Mouse (Mus musculus) layer of hippocampus, adult 2 months (tissue): ENCODE results near the gene Olfr12. TPM values are rescaled to one million over a fixed set of nuclear protein-coding genes. Genes with fewer than 3 reads are reported as not detected.
A peak's percentile ranks its signal among the peaks of the same experiment; 100 is the strongest.

Source experiments
- DNase-seq, 2 experiments: peaks; one replicate each; pipeline ENCODE4 v3.0.0; 2022; ENCODE audit warnings: low spot score in 2 of 2
- H3K27ac ChIP-seq: fragments of 200-600 bp; 2 replicates; pipeline ENCODE4 v1.8.1; 2022
- H3K4me3 ChIP-seq: fragments of 200-600 bp; 2 replicates; pipeline ENCODE4 v1.8.1; 2022; ENCODE audit warnings: mild to moderate bottlenecking
- CTCF ChIP-seq: fragments of 200-600 bp; conservative IDR thresholded peaks from 2 replicates; pipeline ENCODE4 v1.8.1; 2022; ENCODE audit warnings: antibody characterized with exemption, mild to moderate bottlenecking, moderate library complexity
- long read RNA-seq, 2 experiments: library from polyadenylated mRNA; stranded (forward); transcript quantifications; one replicate each; pipeline ENCODE4 v2.0.0; 2021; ENCODE audit warnings: borderline mapping rate in 2 of 2
- total RNA-seq, 2 experiments: library from RNA; stranded (reverse); gene quantifications; 2 replicates each; pipeline ENCODE4 v1.2.3; 2021

Olfr12 gene
- under 1 TPM in 1 of 2 experiments, not detected in 1; 0.08 TPM for total RNA-seq
- long read RNA-seq, experiment 1, result 0 reads
- long read RNA-seq, experiment 2, result 0 reads

- no peak for DNase-seq
- Histone ChIP-seq H3K4me3 (no peak within 1 kb of the TSS), H3K27ac (no peak within 1 kb of the TSS)
- TF ChIP-seq CTCF, result no peak
Observed at GRCm38 (mm10) chr1:92617488-92617887, at the start of gene Olfr12. Gene Olfr12, plus strand, starts transcription at chr1:92617788.

- H3K27ac ChIP-seq, result no peak within 1 kb of the TSS
- no peak for TF ChIP-seq CTCF
- no peak for DNase-seq
- no peak within 1 kb of the TSS for H3K4me3 ChIP-seq
Observed at GRCm38 (mm10) chr1:92571022-92571421, 46.6 kb upstream of the Olfr12 start, which contains the start of gene Olfr1413. Gene Olfr1413, plus strand, starts transcription at chr1:92571322.

- Histone ChIP-seq H3K27ac (no peak within 1 kb of the TSS), H3K4me3 (no peak within 1 kb of the TSS)
- TF ChIP-seq CTCF, result no peak
- no peak for DNase-seq
Observed at GRCm38 (mm10) chr1:92585479-92585878, 32.1 kb upstream of the Olfr12 start, which contains the start of gene Olfr1412. Gene Olfr1412, plus strand, starts transcription at chr1:92585779.

GRCm38 (mm10) chr1:92594111-92594510 lies 23.5 kb upstream of the Olfr12 start, which contains the start of gene Olfr1411:
Gene Olfr1411, plus strand, starts transcription at chr1:92594411.
- H3K4me3 ChIP-seq, result no peak within 1 kb of the TSS
- no peak within 1 kb of the TSS for H3K27ac ChIP-seq
- no peak for DNase-seq
- TF ChIP-seq CTCF, result no peak

GRCm38 (mm10) chr1:92596019-92596418 lies 21.6 kb upstream of the Olfr12 start:
- no peak for DNase-seq
- H3K27ac ChIP-seq, result no peak overlapping the region
- no peak overlapping the region for H3K4me3 ChIP-seq
- no peak for TF ChIP-seq CTCF

GRCm38 (mm10) chr1:92605482-92605881 lies 12.1 kb upstream of the Olfr12 start, which contains the start of gene Olfr1410:
Gene Olfr1410, plus strand, starts transcription at chr1:92605782.
- Histone ChIP-seq H3K27ac (no peak within 1 kb of the TSS), H3K4me3 (no peak within 1 kb of the TSS)
- DNase-seq, result no peak
- no peak for TF ChIP-seq CTCF

GRCm38 (mm10) chr1:92607711-92608110 lies 9.9 kb upstream of the Olfr12 start:
- H3K27ac ChIP-seq, result no peak overlapping the region
- no peak for TF ChIP-seq CTCF

GRCm38 (mm10) chr1:92611008-92611407 lies 6.6 kb upstream of the Olfr12 start:
- TF ChIP-seq CTCF, result peak; percentile 97
- H3K4me3 ChIP-seq, result no peak overlapping the region
- DNase-seq, result peak; percentile 15 to 74

More at GRCm38 (mm10) chr1:92607711-92608110, 9.9 kb upstream of the Olfr12 start:
- no peak for DNase-seq
- H3K4me3 ChIP-seq, result no peak overlapping the region

GRCm38 (mm10) chr1:92613175-92613574 lies 4.4 kb upstream of the Olfr12 start:
- no peak for DNase-seq
- no peak for TF ChIP-seq CTCF
- H3K27ac ChIP-seq, result no peak overlapping the region
- no peak overlapping the region for H3K4me3 ChIP-seq

More at GRCm38 (mm10) chr1:92611008-92611407, 6.6 kb upstream of the Olfr12 start:
- H3K27ac ChIP-seq, result no peak overlapping the region

- H3K4me3 ChIP-seq, result no peak overlapping the region
- no peak overlapping the region for H3K27ac ChIP-seq
- DNase-seq, result peak; percentile 39 to 47
- TF ChIP-seq CTCF, result peak; percentile 85
Observed at GRCm38 (mm10) chr1:92614516-92614915, 3.1 kb upstream of the Olfr12 start.

GRCm38 (mm10) chr1:92616046-92616445 lies 1.5 kb upstream of the Olfr12 start:
- no peak for TF ChIP-seq CTCF
- no peak overlapping the region for H3K27ac ChIP-seq
- no peak for DNase-seq
- H3K4me3 ChIP-seq, result no peak overlapping the region

- H3K27ac ChIP-seq, result no peak overlapping the region
- no peak for DNase-seq
- H3K4me3 ChIP-seq, result no peak overlapping the region
- TF ChIP-seq CTCF, result no peak
Observed at GRCm38 (mm10) chr1:92618360-92618759, 772 bp downstream of the Olfr12 start.

- DNase-seq, result peak in 1 of 2 experiments; percentile 3
- TF ChIP-seq CTCF, result no peak
- Histone ChIP-seq H3K4me3 (no peak overlapping the region), H3K27ac (no peak overlapping the region)
Observed at GRCm38 (mm10) chr1:92628227-92628626, 10.6 kb downstream of the Olfr12 start.

GRCm38 (mm10) chr1:92632196-92632595 lies 14.6 kb downstream of the Olfr12 start:
- Histone ChIP-seq H3K27ac (no peak overlapping the region), H3K4me3 (no peak overlapping the region)
- no peak for TF ChIP-seq CTCF
- DNase-seq, result no peak
